Mouse (Mus musculus) lung, postnatal 10 days (tissue): ENCODE measurements around the gene Zfp277.
A peak's percentile ranks its signal among the peaks of the same experiment; 100 is the strongest.

Experiments
- DNase-seq: peaks from one replicate; pipeline ENCODE4 v3.0.0; 2021

The Zfp277 gene

GRCm38 (mm10) chr12:40445648-40446449 is at the start of gene Zfp277, which contains the start of gene Dock4:
Zfp277 (minus strand) TSS chr12:40445902.
Dock4 (plus strand) TSS chr12:40445952.
- peak; percentile 100 for DNase-seq

- DNase-seq: no peak
Measured at GRCm38 (mm10) chr12:40486047-40486837, 40.5 kb upstream of the Zfp277 start.

- no peak for DNase-seq
Measured at GRCm38 (mm10) chr12:40485210-40485609, 39.5 kb upstream of the Zfp277 start.

- no peak for DNase-seq
Measured at GRCm38 (mm10) chr12:40484224-40484623, 38.5 kb upstream of the Zfp277 start.

GRCm38 (mm10) chr12:40477621-40478452 is 32.1 kb upstream of the Zfp277 start:
- DNase-seq: peak; percentile 65

- DNase-seq: no peak
Measured at GRCm38 (mm10) chr12:40473709-40474108, 28.0 kb upstream of the Zfp277 start.

- DNase-seq: peak; percentile 39
Measured at GRCm38 (mm10) chr12:40471649-40472399, 26.1 kb upstream of the Zfp277 start.

- DNase-seq: no peak
Measured at GRCm38 (mm10) chr12:40469009-40469408, 23.3 kb upstream of the Zfp277 start.

- DNase-seq: no peak
Measured at GRCm38 (mm10) chr12:40468235-40468634, 22.5 kb upstream of the Zfp277 start.

GRCm38 (mm10) chr12:40464282-40464681 is 18.6 kb upstream of the Zfp277 start:
- no peak for DNase-seq

- no peak for DNase-seq
Measured at GRCm38 (mm10) chr12:40463828-40464227, 18.1 kb upstream of the Zfp277 start.

- DNase-seq: peak; percentile 36
Measured at GRCm38 (mm10) chr12:40462693-40463235, 17.1 kb upstream of the Zfp277 start.

- no peak for DNase-seq
Measured at GRCm38 (mm10) chr12:40459673-40460265, 14.1 kb upstream of the Zfp277 start.

GRCm38 (mm10) chr12:40458977-40459376 is 13.3 kb upstream of the Zfp277 start:
- DNase-seq: peak; percentile 80

- DNase-seq: no peak
Measured at GRCm38 (mm10) chr12:40456517-40456916, 10.8 kb upstream of the Zfp277 start.

- DNase-seq: no peak
Measured at GRCm38 (mm10) chr12:40449119-40449795, 3.6 kb upstream of the Zfp277 start.

GRCm38 (mm10) chr12:40447561-40448355 is 2.1 kb upstream of the Zfp277 start:
- DNase-seq: peak; percentile 28

GRCm38 (mm10) chr12:40446450-40447381 is 1.0 kb upstream of the Zfp277 start:
- DNase-seq: peak; percentile 63

- peak; percentile 65 for DNase-seq
Measured at GRCm38 (mm10) chr12:40445206-40445605, 496 bp downstream of the Zfp277 start.
